Mouse (Mus musculus): ENCODE measurements around the gene Chst4.

- TF ChIP-seq CTCF (IDR thresholded peaks at IDR 0.05; ENCODE audit: control insufficient read depth, insufficient read depth, insufficient read length) (no peak), CEBPB (IDR thresholded peaks at IDR 0.05; ENCODE audit: low read depth) (no peak)
Observed at GRCm38 (mm10) chr8:110069706-110070105, 30.2 kb upstream of the Chst4 start.
